Mouse (Mus musculus) intestine, embryonic 14.5 days (tissue): ENCODE data around the gene Nubp2. TPM values are rescaled to one million over a fixed set of nuclear protein-coding genes. Genes with fewer than 3 reads are reported as not detected.

Experiments
- ATAC-seq: fragments of 200-750 bp; cut with Nextera tagmentation; replicated peaks from 2 replicates; pipeline ENCODE4 v1.8.0; 2017; ENCODE audit warnings: low read depth, moderate number of reproducible peaks, moderate TSS enrichment, moderate library complexity; ENCODE audit not compliant: low FRiP score, low TSS enrichment
- DNase-seq: peaks from one replicate; pipeline ENCODE4 v3.0.0-alpha.2; 2018; ENCODE audit warnings: low spot score
- H3K27ac ChIP-seq: fragments of 300-500 bp; sonication (generic); 2 replicates; pipeline ENCODE4 v1.5.1; 2014; ENCODE audit warnings: low read depth, mild to moderate bottlenecking, control low read depth
- H3K27me3 ChIP-seq: fragments of 300-500 bp; sonication (generic); replicated peaks from 2 replicates; pipeline ENCODE4 v1.6.1; 2014; ENCODE audit warnings: low read length, control low read depth; ENCODE audit not compliant: control insufficient read depth, insufficient read depth
- H3K36me3 ChIP-seq: fragments of 300-500 bp; sonication (generic); 2 replicates; pipeline ENCODE4 v1.6.1; 2014; ENCODE audit warnings: low read length, control low read depth; ENCODE audit not compliant: control insufficient read depth, insufficient read depth
- H3K4me1 ChIP-seq: fragments of 300-500 bp; sonication (generic); replicated peaks from 2 replicates; pipeline ENCODE4 v1.6.1; 2014; ENCODE audit warnings: low read length, control low read depth, mixed read lengths; ENCODE audit not compliant: control insufficient read depth, insufficient read depth
- H3K4me2 ChIP-seq: fragments of 300-500 bp; sonication (generic); 2 replicates; pipeline ENCODE4 v1.6.1; 2014; ENCODE audit warnings: low read length
- H3K4me3 ChIP-seq: fragments of 300-500 bp; sonication (generic); 2 replicates; pipeline ENCODE4 v1.5.1; 2014; ENCODE audit warnings: low read depth, low read length, control low read depth, mixed read lengths
- H3K9ac ChIP-seq: fragments of 300-500 bp; sonication (generic); 2 replicates; pipeline ENCODE4 v1.6.1; 2014; ENCODE audit warnings: mild to moderate bottlenecking, low read length
- H3K9me3 ChIP-seq: fragments of 300-500 bp; sonication (generic); 2 replicates; pipeline ENCODE4 v1.6.1; 2016; ENCODE audit warnings: low read length, control low read depth; ENCODE audit not compliant: control insufficient read depth
- WGBS: fragments of 180-500 bp; shearing (Covaris S2); extraction: QIAGEN DNeasy Blood & Tissue Kit; methylation state at CpG from one replicate; pipeline ENCODE4 v1.1.7; 2014; 5-methylcytosine and 5-hydroxymethylcytosine counted together
- polyA plus RNA-seq: library from polyadenylated mRNA; unstranded; fragments of >200 nt; fragmentation: Nextera tagmentation; extraction: Ambion mirVana; gene quantifications from 2 replicates; pipeline ENCODE4 v1.2.1, GENCODE M21; 2014

The Nubp2 gene
- polyA plus RNA-seq, 1 experiment from 2014 or later: 61.9 TPM

- DNase-seq (peak; percentile 90), ATAC-seq (peak; percentile 82)
- Histone ChIP-seq H3K36me3 (peaks cover 67% of the 10 kb centered on the region), H3K4me2 (peak within 1 kb of the TSS; percentile 83), H3K27ac (peak within 1 kb of the TSS; percentile 69), H3K4me3 (peak within 1 kb of the TSS; percentile 97), H3K27me3 (no peaks in the 10 kb centered on the region), H3K9me3 (no peaks in the 10 kb centered on the region), H3K4me1 (peaks cover 27% of the 10 kb centered on the region), H3K9ac (peak within 1 kb of the TSS; percentile 85)
- 1% methylated on average over 50 of the region's 50 CpGs for WGBS
Observed at GRCm38 (mm10) chr17:24896241-24896992, 10.3 kb upstream of the Nubp2 start, which contains the start of gene Nme3. Nme3 (plus strand) TSS chr17:24896500.

- H3K36me3 ChIP-seq: peaks cover 67% of the 10 kb centered on the region
- ATAC-seq: peak; percentile 3; the same call in 1 of the 2 replicates
- WGBS: 11% methylated on average over 23 of the region's 23 CpGs
Observed at GRCm38 (mm10) chr17:24895571-24896240, 9.6 kb upstream of the Nubp2 start.

GRCm38 (mm10) chr17:24894995-24895547, 8.9 kb upstream of the Nubp2 start, which contains the start of the genes Eme2 and Mrps34:
Eme2 (minus strand) TSS chr17:24895087.
Mrps34 (plus strand) TSS chr17:24895116.
- Histone ChIP-seq H3K9me3 (no peaks in the 10 kb centered on the region), H3K4me2 (peak within 1 kb of the TSS; percentile 83), H3K27ac (peak within 1 kb of the TSS; percentile 69), H3K27me3 (no peaks in the 10 kb centered on the region), H3K36me3 (peaks cover 67% of the 10 kb centered on the region), H3K4me1 (peaks cover 27% of the 10 kb centered on the region), H3K9ac (peak within 1 kb of the TSS; percentile 85), H3K4me3 (peak within 1 kb of the TSS; percentile 97)
- WGBS: under 1% methylated on average over 62 of the region's 62 CpGs
- peak; percentile 93 for DNase-seq
- ATAC-seq: peak; percentile 47

More at GRCm38 (mm10) chr17:24895571-24896240, 9.6 kb upstream of the Nubp2 start:
- DNase-seq: no peak
- Histone ChIP-seq H3K4me3 (peak overlapping the region; percentile 97), H3K9me3 (no peaks in the 10 kb centered on the region), H3K4me1 (peaks cover 27% of the 10 kb centered on the region), H3K27ac (peak overlapping the region; percentile 69; the same call in 1 of the 2 replicates), H3K27me3 (no peaks in the 10 kb centered on the region), H3K9ac (peak overlapping the region; percentile 85), H3K4me2 (peak overlapping the region; percentile 83)

GRCm38 (mm10) chr17:24894061-24894994, 8.2 kb upstream of the Nubp2 start:
- H3K9ac ChIP-seq: peak overlapping the region; percentile 85
- no peak for ATAC-seq

DNA sequence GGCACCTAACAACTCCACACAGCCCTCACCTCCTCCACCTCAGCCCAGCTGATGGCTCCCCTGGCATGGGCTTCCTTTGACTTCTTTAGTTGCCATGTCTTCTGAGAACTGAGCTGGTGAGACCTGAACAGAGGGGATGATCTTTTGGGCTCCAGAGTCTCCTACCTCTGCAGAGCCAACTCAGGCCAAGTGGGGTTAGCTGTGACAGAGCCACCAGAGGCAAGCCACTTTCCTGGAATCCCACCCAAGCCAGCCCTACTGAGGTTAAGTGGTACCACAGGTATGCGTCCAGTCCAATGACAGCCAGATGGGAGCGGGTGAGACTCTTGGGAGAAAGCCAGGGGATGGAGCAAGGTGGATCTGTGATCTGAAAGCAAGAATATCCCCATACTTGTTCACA, 7.1 kb upstream of the Nubp2 start:
- H3K4me3 ChIP-seq: no peak overlapping the region
- H3K4me1 ChIP-seq: peaks cover 27% of the 10 kb centered on the region
- DNase-seq (no peak), ATAC-seq (no peak)
- WGBS: 92% methylated on average over 2 of the region's 2 CpGs
- no peak overlapping the region for H3K9ac ChIP-seq
- peaks cover 62% of the 10 kb centered on the region for H3K36me3 ChIP-seq
- H3K9me3 ChIP-seq: no peaks in the 10 kb centered on the region
- no peak overlapping the region for H3K4me2 ChIP-seq
- no peaks in the 10 kb centered on the region for H3K27me3 ChIP-seq
- H3K27ac ChIP-seq: no peak overlapping the region

More at GRCm38 (mm10) chr17:24894061-24894994, 8.2 kb upstream of the Nubp2 start:
- peaks cover 27% of the 10 kb centered on the region for H3K4me1 ChIP-seq
- 11% methylated on average over 31 of the region's 31 CpGs for WGBS
- peak overlapping the region; percentile 69; the same call in 1 of the 2 replicates for H3K27ac ChIP-seq
- H3K4me3 ChIP-seq: peak overlapping the region; percentile 97
- H3K27me3 ChIP-seq: no peaks in the 10 kb centered on the region
- H3K36me3 ChIP-seq: peaks cover 67% of the 10 kb centered on the region
- no peaks in the 10 kb centered on the region for H3K9me3 ChIP-seq
- peak overlapping the region; percentile 83 for H3K4me2 ChIP-seq
- no peak for DNase-seq

- Histone ChIP-seq H3K4me3 (no peak overlapping the region), H3K27me3 (no peaks in the 10 kb centered on the region), H3K27ac (no peak overlapping the region), H3K4me1 (peaks cover 29% of the 10 kb centered on the region), H3K36me3 (peaks cover 57% of the 10 kb centered on the region), H3K4me2 (no peak overlapping the region), H3K9me3 (no peaks in the 10 kb centered on the region), H3K9ac (no peak overlapping the region)
- ATAC-seq: no peak
- no peak for DNase-seq
- 91% methylated on average over 12 of the region's 12 CpGs for WGBS
Observed at GRCm38 (mm10) chr17:24892785-24893184, 6.6 kb upstream of the Nubp2 start.

DNA sequence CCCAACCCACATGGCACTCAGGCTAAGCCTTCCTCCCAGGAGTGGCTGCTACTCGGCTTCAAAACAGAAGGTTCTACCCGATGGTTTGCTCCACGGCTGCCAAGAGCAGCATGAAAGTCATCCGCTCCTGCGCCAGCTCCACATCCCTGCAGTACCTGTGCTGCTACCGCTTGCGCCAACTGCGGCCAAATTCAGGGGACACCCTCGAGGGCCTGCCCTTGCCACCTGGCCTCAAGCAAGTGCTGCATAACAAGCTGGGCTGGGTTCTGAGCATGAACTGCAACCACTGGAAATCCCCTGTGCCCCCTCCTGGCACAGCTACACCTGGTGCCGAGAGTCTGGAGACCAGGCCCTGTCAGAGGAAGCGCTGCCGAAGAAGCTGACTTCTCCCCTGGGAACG, 5.2 kb upstream of the Nubp2 start:
- H3K9me3 ChIP-seq: no peaks in the 10 kb centered on the region
- H3K4me2 ChIP-seq: no peak overlapping the region
- no peak overlapping the region for H3K9ac ChIP-seq
- no peak overlapping the region for H3K4me3 ChIP-seq
- ATAC-seq: no peak
- WGBS: 88% methylated on average over 12 of the region's 13 CpGs
- peaks cover 24% of the 10 kb centered on the region for H3K4me1 ChIP-seq
- peaks cover 48% of the 10 kb centered on the region for H3K36me3 ChIP-seq
- no peaks in the 10 kb centered on the region for H3K27me3 ChIP-seq
- H3K27ac ChIP-seq: no peak overlapping the region
- no peak for DNase-seq
